Mouse (Mus musculus): ENCODE data around the gene Capn7. TPM values are rescaled to one million over a fixed set of nuclear protein-coding genes. Genes with fewer than 3 reads are reported as not detected.

Capn7 gene
- polyA plus RNA-seq, 1 experiment from 2014 or later = 51.4 TPM

GRCm38 (mm10) chr14:31420562-31420961 lies 84.1 kb downstream of the Capn7 start:
- no peaks in the 10 kb centered on the region for H3K27me3 ChIP-seq
- no peak for ATAC-seq (ENCODE audit: low FRiP score, low read depth)
- H3K4me2 ChIP-seq (replicated peaks) = no peak overlapping the region
- 0 out of 2 replicates have a peak, but pooled peaks cover under 1% of the 10 kb centered on the region for H3K9me3 ChIP-seq
- 94% methylated on average over 7 of the region's 7 CpGs for WGBS
- no peak overlapping the region for H3K4me3 ChIP-seq
- no peak overlapping the region for H3K27ac ChIP-seq (replicated peaks)
- peaks cover 20% of the 10 kb centered on the region; the same call in 1 of the 2 replicates for H3K4me1 ChIP-seq
- H3K9ac ChIP-seq (replicated peaks) = no peak overlapping the region
- H3K36me3 ChIP-seq = 0 out of 2 replicates have a peak, but pooled peaks cover 7% of the 10 kb centered on the region

DNA sequence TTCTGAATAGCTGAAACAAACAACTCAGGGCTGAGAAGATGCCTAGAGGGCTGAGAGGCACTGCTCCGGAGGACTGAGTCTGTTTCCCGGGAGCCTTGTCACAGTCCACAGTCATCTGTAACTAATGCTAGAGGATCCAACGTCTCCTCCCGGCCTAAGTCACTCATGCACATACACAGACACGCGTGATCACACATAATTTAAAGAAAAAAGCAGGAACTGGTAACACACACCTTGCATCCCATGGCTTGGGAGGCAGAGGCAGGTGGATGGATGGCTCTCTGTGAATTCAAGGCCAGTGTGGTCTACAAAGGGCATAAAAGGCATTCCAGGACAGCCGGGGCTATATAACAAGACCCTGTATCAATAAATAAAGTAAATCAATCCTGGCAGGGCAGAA lies 84.5 kb downstream of the Capn7 start:
- 0 out of 2 replicates have a peak, but pooled peaks cover 11% of the 10 kb centered on the region for H3K36me3 ChIP-seq

More for the DNA sequence above, 84.5 kb downstream of the Capn7 start:
- H3K9ac ChIP-seq (replicated peaks) = no peak overlapping the region
- no peak for ATAC-seq (ENCODE audit: low FRiP score, low read depth)
- H3K4me2 ChIP-seq (replicated peaks) = no peak overlapping the region
- 59% methylated on average over 7 of the region's 7 CpGs for WGBS
- no peak overlapping the region for H3K27ac ChIP-seq (replicated peaks)
- H3K4me1 ChIP-seq = peaks cover 20% of the 10 kb centered on the region; the same call in 1 of the 2 replicates
- no peak overlapping the region for H3K4me3 ChIP-seq
- 0 out of 2 replicates have a peak, but pooled peaks cover 5% of the 10 kb centered on the region for H3K9me3 ChIP-seq
- H3K27me3 ChIP-seq = no peaks in the 10 kb centered on the region

Other genes starting within 250 kb of the Capn7 start
- 61.1 and 62.3 TPM in 2 replicates for gene Smim4, start 207.7 kb upstream of the Capn7 start, polyA plus RNA-seq (2016; fragmentation: Nextera tagmentation; extraction: Ambion mirVana)
- 446 and 464 TPM in 2 replicates for gene Nt5dc2, start 205.6 kb upstream of the Capn7 start, polyA plus RNA-seq (2016; fragmentation: Nextera tagmentation; extraction: Ambion mirVana)
- 39.7 and 40.3 TPM in 2 replicates for gene Stab1, start 168.0 kb upstream of the Capn7 start, polyA plus RNA-seq (2016; fragmentation: Nextera tagmentation; extraction: Ambion mirVana)
- 1.9 and 3.0 TPM in 2 replicates for gene Tnnc1, start 128.3 kb upstream of the Capn7 start, polyA plus RNA-seq (2016; fragmentation: Nextera tagmentation; extraction: Ambion mirVana)
- 463 and 480 TPM in 2 replicates for gene Nisch, start 119.7 kb upstream of the Capn7 start, polyA plus RNA-seq (2016; fragmentation: Nextera tagmentation; extraction: Ambion mirVana)
- gene Sema3g, start 118.8 kb upstream of the Capn7 start, polyA plus RNA-seq (2016; fragmentation: Nextera tagmentation; extraction: Ambion mirVana) = 0.69 and 1.1 TPM in 2 replicates
- gene Phf7, start 85.3 kb upstream of the Capn7 start, polyA plus RNA-seq (2016; fragmentation: Nextera tagmentation; extraction: Ambion mirVana) = 12.0 and 12.2 TPM in 2 replicates
- 124 and 127 TPM in 2 replicates for gene Bap1, start 85.2 kb upstream of the Capn7 start, polyA plus RNA-seq (2016; fragmentation: Nextera tagmentation; extraction: Ambion mirVana)
- gene Dnah1, start 12.7 kb upstream of the Capn7 start, polyA plus RNA-seq (2016; fragmentation: Nextera tagmentation; extraction: Ambion mirVana) = 6.0 and 6.4 TPM in 2 replicates
- 43.3 and 46.8 TPM in 2 replicates for gene Sh3bp5, start 99.4 kb downstream of the Capn7 start, polyA plus RNA-seq (2016; fragmentation: Nextera tagmentation; extraction: Ambion mirVana)
- gene Eaf1, start 157.8 kb downstream of the Capn7 start, polyA plus RNA-seq (2016; fragmentation: Nextera tagmentation; extraction: Ambion mirVana) = 19.7 and 20.3 TPM in 2 replicates
- gene Mettl6, start 158.4 kb downstream of the Capn7 start, polyA plus RNA-seq (2016; fragmentation: Nextera tagmentation; extraction: Ambion mirVana) = 70.1 and 72.3 TPM in 2 replicates